Mouse (Mus musculus) bone marrow, adult 2 months (tissue): ENCODE measurements around the gene Kalrn. TPM values are rescaled to one million over a fixed set of nuclear protein-coding genes. Genes with fewer than 3 reads are reported as not detected.

Experiments
- H3K27ac ChIP-seq: fragments of 200-500 bp; 2 replicates; pipeline ENCODE4 v1.5.1; 2012; ENCODE audit warnings: low read depth, mild to moderate bottlenecking, control low read depth, inconsistent platforms, low read length; ENCODE audit not compliant: control insufficient read depth, poor library complexity, insufficient read depth
- H3K4me1 ChIP-seq: fragments of 200-500 bp; 2 replicates; pipeline ENCODE4 v1.6.1; 2011; ENCODE audit warnings: low read length; ENCODE audit not compliant: control insufficient read depth, insufficient read depth
- H3K4me3 ChIP-seq: fragments of 200-500 bp; replicated peaks from 2 replicates; pipeline ENCODE3; 2011; ENCODE audit warnings: mild to moderate bottlenecking, low read depth, low read length, control low read depth; ENCODE audit not compliant: control insufficient read depth
- CTCF ChIP-seq: fragments of 200-500 bp; IDR thresholded peaks from 2 replicates; pipeline ENCODE4 v1.5.1; 2011; ENCODE audit warnings: low read length, control low read depth; ENCODE audit not compliant: control insufficient read depth, insufficient read depth
- POLR2A ChIP-seq: fragments of 200-500 bp; IDR thresholded peaks from 2 replicates; pipeline ENCODE4 v1.6.1; 2011; ENCODE audit warnings: low read depth, mild to moderate bottlenecking, control low read depth, low read length, borderline replicate concordance; ENCODE audit not compliant: control insufficient read depth
- WGBS: fragments of 180-500 bp; shearing (Covaris S2); methylation state at CpG from one replicate; pipeline ENCODE4 v1.1.7; 2018; 5-methylcytosine and 5-hydroxymethylcytosine counted together
- polyA plus RNA-seq: library from polyadenylated mRNA; stranded (reverse); fragments of >200 nt; gene quantifications from 2 replicates; pipeline ENCODE4 v1.2.4, GENCODE M21; 2011; ENCODE audit warnings: low replicate concordance; ENCODE audit not compliant: missing spikeins, insufficient read depth, insufficient read length

Kalrn gene
- polyA plus RNA-seq, 1 experiment = 72.1 TPM

DNA sequence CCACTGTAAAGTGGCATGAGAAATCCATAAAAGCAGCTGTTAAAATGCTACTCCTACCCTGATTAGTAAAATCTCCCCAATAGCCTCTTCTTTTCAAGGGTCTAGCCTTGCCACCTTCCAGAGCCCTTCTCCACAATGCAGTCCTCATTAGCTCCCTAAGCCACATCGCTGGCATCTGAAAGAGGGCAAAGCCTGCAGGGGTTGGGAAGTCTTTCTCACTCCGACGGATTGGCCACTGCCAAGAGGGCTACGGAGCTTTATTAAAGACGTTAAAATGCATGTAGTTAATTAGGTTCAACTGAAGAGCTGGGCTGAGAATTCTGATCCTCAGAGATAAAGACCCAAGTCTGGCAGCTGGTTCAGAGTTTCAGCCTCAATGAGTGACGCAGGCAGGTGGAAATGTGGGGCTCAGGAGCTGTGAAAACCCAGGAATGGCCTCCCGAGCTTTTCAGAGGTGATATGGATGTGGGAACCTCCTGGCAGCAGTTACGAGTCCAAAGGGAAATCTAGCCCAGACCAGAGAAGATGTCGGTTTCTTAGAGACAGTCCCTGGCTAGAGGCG, 569.7 kb downstream of the Kalrn start:
- Histone ChIP-seq H3K4me3 (no peak overlapping the region), H3K4me1 (no peaks in the 10 kb centered on the region), H3K27ac (no peak overlapping the region)
- TF ChIP-seq CTCF = no peak
- no peak for TF ChIP-seq POLR2A
- WGBS = 72% methylated on average over 10 of the region's 10 CpGs

DNA sequence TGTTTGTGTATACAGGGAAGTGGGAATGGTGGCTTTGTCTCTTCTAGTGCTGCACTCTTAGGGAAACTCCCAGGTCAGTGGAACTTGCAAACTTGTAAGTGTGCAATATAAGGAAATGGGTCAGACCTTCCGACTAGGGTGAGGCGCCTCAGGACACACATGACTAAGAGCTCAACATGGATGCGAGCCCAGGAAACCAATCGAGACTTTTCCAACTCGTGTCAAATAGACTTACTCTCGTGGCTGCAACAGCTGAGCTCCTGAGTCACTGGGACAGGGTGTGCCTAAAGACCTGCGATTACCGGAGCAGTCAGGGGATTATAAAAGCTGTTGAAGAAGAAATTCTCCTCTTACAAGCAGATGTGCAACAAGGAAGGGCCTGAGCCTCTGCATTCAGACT, 572.6 kb downstream of the Kalrn start:
- no peak for TF ChIP-seq POLR2A
- no peak for TF ChIP-seq CTCF
- H3K27ac ChIP-seq = no peak overlapping the region
- WGBS = 71% methylated on average over 8 of the region's 8 CpGs
- no peaks in the 10 kb centered on the region for H3K4me1 ChIP-seq
- H3K4me3 ChIP-seq = no peak overlapping the region

DNA sequence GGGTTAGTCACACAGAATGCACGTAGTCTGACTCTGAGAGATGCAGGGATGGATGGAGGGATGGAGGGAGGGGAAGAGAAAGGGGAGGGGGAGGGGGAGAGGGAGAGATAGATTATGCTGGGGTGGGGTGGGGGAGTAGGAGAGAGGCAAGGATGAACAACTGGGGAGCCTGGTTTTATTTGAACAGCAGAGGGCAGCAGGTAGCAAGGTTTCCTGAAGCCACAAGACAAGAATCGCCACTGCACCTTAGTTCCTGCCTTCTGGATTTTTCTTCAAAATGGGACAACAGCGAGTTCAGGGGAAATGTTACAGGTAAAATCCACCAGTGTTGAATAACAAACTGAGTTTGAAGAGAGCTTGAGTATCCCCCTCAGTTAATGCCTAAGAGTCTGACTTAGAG, 573.9 kb downstream of the Kalrn start:
- H3K27ac ChIP-seq = no peak overlapping the region
- H3K4me3 ChIP-seq = no peak overlapping the region
- H3K4me1 ChIP-seq = no peaks in the 10 kb centered on the region
- 18% methylated on average over 3 of the region's 3 CpGs for WGBS
- TF ChIP-seq CTCF (peak; percentile 24; the same call in 1 of the 2 replicates), POLR2A (no peak)

DNA sequence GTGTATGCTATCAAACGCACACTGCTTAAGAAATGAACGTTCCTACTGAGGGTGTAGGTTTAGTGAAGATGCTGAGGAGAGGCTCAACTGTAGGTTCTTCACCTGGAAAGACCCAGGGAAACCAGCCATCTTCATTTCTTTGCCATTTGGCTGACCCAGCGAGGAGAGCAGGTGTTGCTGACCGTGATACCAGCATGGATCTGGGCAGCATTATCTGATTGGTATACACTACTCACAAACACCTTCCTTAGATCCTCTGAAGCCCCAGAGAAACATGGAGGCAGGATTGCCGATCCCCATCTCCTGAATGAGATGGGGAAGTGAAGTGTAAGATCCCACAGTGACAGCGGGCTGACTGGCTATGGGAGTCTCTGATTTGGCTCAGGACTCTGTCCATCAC, 575.3 kb downstream of the Kalrn start:
- Histone ChIP-seq H3K27ac (no peak overlapping the region), H3K4me1 (no peaks in the 10 kb centered on the region), H3K4me3 (no peak overlapping the region)
- 80% methylated on average over 6 of the region's 6 CpGs for WGBS
- no peak for TF ChIP-seq POLR2A
- TF ChIP-seq CTCF = no peak

DNA sequence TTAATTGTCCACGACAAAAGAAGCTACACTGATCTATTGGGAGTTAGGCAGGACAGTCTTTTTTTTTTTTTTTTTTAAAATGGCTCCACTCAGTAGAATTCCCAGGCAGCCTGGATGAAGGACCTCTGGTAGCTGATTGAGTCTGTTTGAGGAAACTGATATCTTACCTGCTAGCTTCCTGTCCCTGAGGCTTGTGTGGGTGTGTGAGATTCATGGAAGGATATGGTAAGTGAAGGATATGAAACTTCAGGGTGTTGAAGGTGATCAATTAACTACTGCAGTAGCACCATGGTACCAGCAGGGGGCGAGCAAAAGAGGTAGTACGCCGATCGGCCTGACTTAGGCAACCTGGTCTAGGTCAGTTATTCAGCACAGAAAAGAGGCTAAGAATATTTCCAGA, 577.3 kb downstream of the Kalrn start:
- no peak for TF ChIP-seq POLR2A
- peak; percentile 93 for TF ChIP-seq CTCF
- Histone ChIP-seq H3K4me3 (no peak overlapping the region), H3K4me1 (no peaks in the 10 kb centered on the region), H3K27ac (no peak overlapping the region)
- 4% methylated on average over 5 of the region's 5 CpGs for WGBS

DNA sequence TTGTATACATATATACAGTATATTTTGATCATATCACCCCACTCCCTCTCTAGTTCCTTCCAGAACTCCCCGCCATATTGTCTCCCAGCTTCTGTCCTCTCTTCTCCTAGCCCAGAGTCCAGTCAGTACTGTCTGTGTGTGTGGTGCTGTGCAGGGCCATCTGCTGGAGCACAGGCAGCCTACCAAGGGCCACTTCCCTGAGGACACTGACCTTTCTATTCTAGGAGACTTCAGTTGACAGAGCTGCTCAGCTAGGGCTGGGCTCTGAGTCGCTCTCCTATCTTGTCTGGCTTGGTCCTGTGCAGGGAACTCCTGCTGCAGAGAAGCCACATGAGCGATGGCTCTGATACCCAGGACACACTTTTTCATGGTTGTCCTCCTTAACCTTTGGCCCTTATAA, 577.8 kb downstream of the Kalrn start:
- Histone ChIP-seq H3K4me3 (no peak overlapping the region), H3K27ac (no peak overlapping the region), H3K4me1 (no peaks in the 10 kb centered on the region)
- TF ChIP-seq POLR2A (no peak), CTCF (no peak)
- WGBS = 78% methylated on average over 3 of the region's 3 CpGs

DNA sequence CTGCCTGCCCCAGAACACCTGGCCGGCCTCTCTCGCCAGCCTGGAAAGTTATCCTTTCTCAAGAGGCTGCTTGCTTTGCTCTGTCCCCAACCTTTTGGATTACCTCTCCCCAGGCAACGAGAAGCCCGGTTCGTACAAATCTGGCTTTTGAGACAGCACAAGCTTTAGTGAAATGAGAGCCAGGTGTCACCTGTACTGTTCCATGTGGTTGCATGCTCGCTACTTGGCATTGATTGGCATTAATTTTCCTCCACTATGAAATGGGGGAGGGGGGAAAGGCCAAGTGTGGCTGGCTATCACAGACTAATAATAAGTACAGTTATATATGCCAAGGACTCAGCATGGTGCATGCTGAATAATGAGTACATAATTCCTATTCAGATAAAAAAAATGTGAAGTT, 579.0 kb downstream of the Kalrn start:
- H3K4me1 ChIP-seq = no peaks in the 10 kb centered on the region
- no peak overlapping the region for H3K27ac ChIP-seq
- WGBS = 80% methylated on average over 6 of the region's 6 CpGs
- TF ChIP-seq POLR2A = no peak
- TF ChIP-seq CTCF = no peak
- no peak overlapping the region for H3K4me3 ChIP-seq

DNA sequence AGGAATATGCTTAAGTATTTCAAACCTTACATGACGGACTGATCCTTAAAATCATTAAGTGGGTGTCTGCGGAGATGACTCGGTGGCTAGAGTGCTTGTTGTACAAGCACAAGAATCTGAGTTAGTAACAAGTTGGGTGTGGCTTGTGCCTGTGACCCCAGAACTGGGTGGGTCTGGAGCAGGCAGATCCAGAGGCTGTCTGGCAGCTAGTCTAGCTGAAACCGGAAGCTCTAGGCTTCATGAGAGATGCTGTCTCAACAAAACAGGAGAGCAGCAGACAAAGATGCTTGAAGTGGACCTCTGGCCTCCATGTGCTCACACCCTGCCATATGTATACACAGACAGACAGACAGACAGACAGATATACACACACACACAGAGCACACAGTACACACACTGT, 582.6 kb downstream of the Kalrn start:
- no peaks in the 10 kb centered on the region for H3K4me1 ChIP-seq
- WGBS = 80% methylated on average over 4 of the region's 4 CpGs
- no peak for TF ChIP-seq CTCF
- no peak for TF ChIP-seq POLR2A
- H3K4me3 ChIP-seq = no peak overlapping the region
- H3K27ac ChIP-seq = no peak overlapping the region

DNA sequence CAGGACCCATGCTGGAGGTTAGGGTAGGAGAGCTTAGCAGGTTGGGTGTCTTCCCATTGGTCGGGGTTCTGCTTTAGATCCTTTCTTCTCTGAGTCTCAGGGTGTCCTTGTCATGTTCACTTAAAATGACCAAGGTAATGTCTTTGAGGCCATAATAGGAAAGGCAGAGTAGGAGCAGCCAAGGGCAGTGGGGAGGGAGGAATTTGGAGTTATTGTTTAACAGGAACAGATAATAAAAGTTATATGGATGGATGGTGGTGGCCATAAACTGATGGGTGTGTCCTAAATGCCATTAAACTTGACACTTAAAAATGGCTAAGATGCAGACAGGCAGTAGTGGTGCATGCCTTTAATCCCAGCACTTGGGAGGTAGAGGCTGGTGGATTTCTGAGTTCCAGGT, 584.2 kb downstream of the Kalrn start:
- Histone ChIP-seq H3K4me1 (no peaks in the 10 kb centered on the region), H3K27ac (no peak overlapping the region), H3K4me3 (no peak overlapping the region)
- no peak for TF ChIP-seq POLR2A
- no peak for TF ChIP-seq CTCF
- WGBS = 73% methylated on average over 1 of the region's 1 CpGs
